Mouse (Mus musculus): ENCODE data around the gene Olfr313. TPM values are rescaled to one million over a fixed set of nuclear protein-coding genes. Genes with fewer than 3 reads are reported as not detected.

The Olfr313 gene
- total and polyA plus RNA-seq, 2 experiments from 2014 or later = not detected

DNA sequence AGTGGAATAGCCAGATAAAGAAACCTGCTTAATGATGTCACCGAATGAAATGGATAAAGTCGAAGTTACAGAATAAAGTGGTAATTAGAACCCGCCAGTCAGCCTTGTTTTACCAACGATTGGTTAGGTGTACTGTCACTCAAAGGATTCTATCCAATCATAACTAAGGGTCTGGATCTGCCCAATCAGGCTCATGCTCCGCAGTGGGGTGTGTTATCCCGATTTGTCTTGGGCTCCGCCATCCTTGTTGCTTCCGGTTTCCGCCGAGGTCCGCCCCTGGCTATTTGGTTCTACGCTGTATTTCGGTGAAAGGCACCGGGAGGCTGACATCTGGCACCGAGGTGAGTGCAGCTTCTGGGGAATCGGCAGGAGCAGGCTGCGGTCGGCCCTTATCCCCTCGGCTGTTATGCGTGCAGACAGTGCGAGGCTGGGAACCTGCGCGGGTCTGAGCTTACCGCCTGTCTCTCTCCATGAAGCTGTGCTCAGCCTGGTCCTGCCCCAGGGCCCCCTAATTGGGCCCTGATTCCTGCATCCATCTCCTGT, 32.2 kb downstream of the Olfr313 start, which contains the start of gene Gm12258:
Gene Gm12258 (plus strand): TSS at position 240 of the 543 bp plus-strand sequence.
- peak; percentile 97 for DNase-seq (ENCODE audit: low spot score)
- Histone ChIP-seq H3K4me1 (ENCODE audit: insufficient read depth, low read length) (no peaks in the 10 kb centered on the region), H3K9ac (replicated peaks; ENCODE audit: low read length) (peak within 1 kb of the TSS; percentile 82), H3K36me3 (ENCODE audit: insufficient read depth, low read length) (peaks cover 17% of the 10 kb centered on the region), H3K27ac (peak within 1 kb of the TSS; percentile 91), H3K27me3 (ENCODE audit: insufficient read depth, low read length) (no peaks in the 10 kb centered on the region), H3K9me3 (ENCODE audit: low read length) (no peaks in the 10 kb centered on the region), H3K4me2 (ENCODE audit: low read depth, low read length) (peak within 1 kb of the TSS; percentile 91), H3K4me3 (ENCODE audit: low read length) (peak within 1 kb of the TSS; percentile 87)
- no peak for TF ChIP-seq CTCF (IDR thresholded peaks at IDR 0.05; ENCODE audit: low read depth)
- under 1% methylated on average over 24 of the region's 24 CpGs for WGBS
- peak; percentile 100 for ATAC-seq

DNA sequence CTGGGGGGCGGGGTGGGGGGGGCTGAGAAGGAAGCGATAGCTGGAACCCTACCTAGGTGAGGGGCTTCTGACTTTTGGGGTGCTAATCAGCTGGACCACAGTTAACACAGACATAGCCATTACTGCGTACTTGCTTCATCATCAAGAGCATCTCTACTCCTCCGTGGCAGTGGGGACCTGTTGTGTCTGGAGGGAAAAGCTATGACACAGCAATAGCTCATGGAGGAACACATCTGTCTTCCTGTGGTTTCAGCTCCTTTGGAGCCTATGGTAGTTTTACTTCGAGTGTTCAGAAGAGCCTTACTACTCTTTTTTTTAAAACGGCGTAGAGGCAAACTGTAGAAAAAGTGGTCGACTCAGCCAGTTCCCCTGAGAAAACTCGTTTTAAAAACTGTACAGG, 32.8 kb downstream of the Olfr313 start:
- H3K4me1 ChIP-seq (ENCODE audit: insufficient read depth, low read length) = no peaks in the 10 kb centered on the region
- no peak; the same call in 1 of the 2 replicates for ATAC-seq
- peak overlapping the region; percentile 87 for H3K4me3 ChIP-seq (ENCODE audit: low read length)
- no peaks in the 10 kb centered on the region for H3K9me3 ChIP-seq (ENCODE audit: low read length)
- H3K27me3 ChIP-seq (ENCODE audit: insufficient read depth, low read length) = no peaks in the 10 kb centered on the region
- TF ChIP-seq CTCF (IDR thresholded peaks at IDR 0.05; ENCODE audit: low read depth) = no peak
- peak; percentile 7 for DNase-seq (ENCODE audit: low spot score)
- H3K4me2 ChIP-seq (ENCODE audit: low read depth, low read length) = peak overlapping the region; percentile 91
- 45% methylated on average over 9 of the region's 9 CpGs for WGBS
- peak overlapping the region; percentile 91 for H3K27ac ChIP-seq
- H3K36me3 ChIP-seq (ENCODE audit: insufficient read depth, low read length) = peaks cover 23% of the 10 kb centered on the region
- peak overlapping the region; percentile 82 for H3K9ac ChIP-seq (replicated peaks; ENCODE audit: low read length)

DNA sequence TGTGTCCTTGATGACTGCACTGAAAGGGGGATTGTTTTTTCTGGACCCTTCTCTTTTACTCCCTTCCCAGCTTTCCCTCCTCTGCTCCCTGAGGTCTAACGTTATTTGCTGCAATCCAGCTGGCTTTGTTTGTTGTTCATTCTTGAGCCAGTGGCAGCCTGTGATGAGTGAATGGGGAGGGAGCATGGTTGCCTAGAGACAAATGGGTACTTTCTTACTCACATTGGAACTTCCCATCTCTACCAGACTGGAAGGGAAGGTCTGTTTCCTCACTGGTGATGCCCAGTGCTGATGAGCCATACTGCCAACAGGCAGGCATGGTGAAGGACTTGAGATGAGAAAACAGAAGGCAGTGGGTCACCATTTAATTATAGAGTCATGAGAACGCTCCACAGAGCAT, 34.9 kb downstream of the Olfr313 start:
- H3K27me3 ChIP-seq (ENCODE audit: insufficient read depth, low read length) = no peaks in the 10 kb centered on the region
- WGBS = 64% methylated on average over 2 of the region's 2 CpGs
- H3K4me3 ChIP-seq (ENCODE audit: low read length) = no peak overlapping the region
- H3K9ac ChIP-seq (replicated peaks; ENCODE audit: low read length) = no peak overlapping the region
- no peak for DNase-seq (ENCODE audit: low spot score)
- no peak for TF ChIP-seq CTCF (IDR thresholded peaks at IDR 0.05; ENCODE audit: low read depth)
- H3K4me2 ChIP-seq (ENCODE audit: low read depth, low read length) = no peak overlapping the region
- H3K4me1 ChIP-seq (ENCODE audit: insufficient read depth, low read length) = no peaks in the 10 kb centered on the region
- H3K36me3 ChIP-seq (ENCODE audit: insufficient read depth, low read length) = peaks cover 32% of the 10 kb centered on the region
- no peak for ATAC-seq
- no peaks in the 10 kb centered on the region for H3K9me3 ChIP-seq (ENCODE audit: low read length)
- no peak overlapping the region for H3K27ac ChIP-seq

DNA sequence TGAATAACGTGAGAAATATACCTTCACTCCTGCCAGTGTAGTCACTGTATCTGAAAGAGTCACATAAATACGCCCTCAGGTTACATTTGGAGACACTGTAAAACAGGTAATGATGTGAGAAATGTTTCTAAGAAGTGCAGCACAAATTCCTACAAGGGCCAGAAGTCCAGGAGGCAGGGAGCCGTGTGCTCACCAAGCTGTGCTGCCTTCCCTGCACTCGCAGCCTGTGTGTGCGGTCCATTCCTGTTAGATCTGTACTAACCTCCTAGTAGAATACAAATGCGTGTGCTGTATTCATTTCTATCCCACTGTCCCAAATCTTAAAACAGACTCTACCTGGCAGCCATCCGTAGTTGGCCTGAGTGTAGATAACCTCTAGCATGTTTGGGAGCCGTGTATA, 45.9 kb downstream of the Olfr313 start:
- no peak for ATAC-seq
- Histone ChIP-seq H3K27ac (no peak overlapping the region), H3K9me3 (ENCODE audit: low read length) (peaks cover 12% of the 10 kb centered on the region), H3K4me3 (ENCODE audit: low read length) (no peak overlapping the region), H3K9ac (replicated peaks; ENCODE audit: low read length) (no peak overlapping the region), H3K4me2 (ENCODE audit: low read depth, low read length) (no peak overlapping the region), H3K27me3 (ENCODE audit: insufficient read depth, low read length) (no peaks in the 10 kb centered on the region), H3K36me3 (ENCODE audit: insufficient read depth, low read length) (peaks cover 46% of the 10 kb centered on the region), H3K4me1 (ENCODE audit: insufficient read depth, low read length) (no peaks in the 10 kb centered on the region)
- no peak for TF ChIP-seq CTCF (IDR thresholded peaks at IDR 0.05; ENCODE audit: low read depth)
- whole genome bisulfite sequencing = 97% methylated on average over 8 of the region's 8 CpGs
- no peak for DNase-seq (ENCODE audit: low spot score)

DNA sequence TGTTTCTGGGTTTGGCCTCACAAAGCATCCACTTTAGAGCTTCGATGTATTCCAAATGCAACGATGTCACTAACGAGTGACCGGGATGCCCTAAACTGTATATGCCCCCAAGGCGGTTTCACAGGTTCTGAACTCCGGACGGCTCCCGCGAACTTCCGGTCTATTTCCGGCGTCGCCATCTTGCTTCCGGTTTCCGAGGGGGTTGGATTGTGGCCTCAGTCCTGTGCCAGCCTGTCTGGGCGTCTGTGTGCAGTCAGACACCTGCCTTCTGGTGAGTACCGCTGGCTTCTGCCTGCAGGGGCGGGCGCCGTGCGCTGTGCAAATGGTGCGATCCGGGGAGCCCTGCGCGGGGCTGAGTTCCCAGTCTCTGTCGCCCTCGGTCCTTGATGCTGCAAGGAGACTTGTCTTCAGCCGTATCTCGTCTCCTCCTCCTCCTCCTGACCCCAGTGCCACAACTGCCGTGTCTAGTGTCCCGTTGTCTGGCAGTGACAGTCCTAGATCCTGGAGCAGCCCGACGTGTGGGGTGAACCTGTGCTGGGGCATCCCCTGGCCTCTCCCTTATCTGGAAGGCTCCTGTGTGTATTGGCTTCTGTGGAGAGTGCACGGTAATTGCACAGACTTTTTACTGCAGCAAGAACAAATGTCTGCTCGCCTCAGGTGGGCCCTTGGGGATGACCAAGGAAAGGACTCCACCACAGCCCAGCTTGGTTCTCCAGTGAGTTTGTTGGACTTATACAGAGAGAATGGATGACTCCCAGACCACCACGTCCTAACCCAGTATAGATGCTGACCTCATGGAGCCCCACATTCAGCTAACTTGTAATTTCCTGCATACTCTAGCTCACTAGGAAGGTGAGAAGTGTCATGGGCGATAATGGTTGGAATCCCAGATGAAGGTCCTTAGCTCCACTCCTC, 52.5 kb downstream of the Olfr313 start, which contains the start of gene 2810021J22Rik:
Gene 2810021J22Rik (plus strand): TSS at position 178 of the 915 bp plus-strand sequence.
- ATAC-seq (peak; percentile 91), DNase-seq (ENCODE audit: low spot score) (peak; percentile 89)
- Histone ChIP-seq H3K27me3 (ENCODE audit: insufficient read depth, low read length) (no peaks in the 10 kb centered on the region), H3K9ac (replicated peaks; ENCODE audit: low read length) (peak within 1 kb of the TSS; percentile 88), H3K4me2 (ENCODE audit: low read depth, low read length) (peak within 1 kb of the TSS; percentile 88), H3K36me3 (ENCODE audit: insufficient read depth, low read length) (peaks cover 14% of the 10 kb centered on the region), H3K4me3 (ENCODE audit: low read length) (peak within 1 kb of the TSS; percentile 77), H3K27ac (peak within 1 kb of the TSS; percentile 84), H3K4me1 (ENCODE audit: insufficient read depth, low read length) (peaks cover 8% of the 10 kb centered on the region), H3K9me3 (ENCODE audit: low read length) (no peaks in the 10 kb centered on the region)
- peak; percentile 44 for TF ChIP-seq CTCF (IDR thresholded peaks at IDR 0.05; ENCODE audit: low read depth)
- WGBS = 7% methylated on average over 37 of the region's 37 CpGs

DNA sequence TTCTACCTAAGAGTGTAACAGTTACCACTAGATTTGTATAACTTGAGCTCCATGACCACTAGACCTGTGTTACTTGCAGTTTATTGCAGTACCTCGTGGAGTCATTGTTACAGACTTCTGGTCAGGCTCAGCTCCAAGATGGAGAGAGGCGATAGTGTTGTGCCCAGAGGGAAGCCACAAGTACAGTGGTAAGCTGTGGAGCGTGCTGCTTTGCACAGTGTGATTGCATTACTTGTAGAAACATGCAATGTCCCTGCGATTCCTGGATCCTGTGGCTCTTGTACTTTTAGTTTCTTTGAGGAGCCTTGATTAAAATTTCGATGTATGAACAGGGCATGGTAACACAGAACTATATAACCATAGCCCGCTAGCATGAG, 53.1 kb downstream of the Olfr313 start:
- Histone ChIP-seq H3K27ac (peak overlapping the region; percentile 84; the same call in 1 of the 2 replicates), H3K9me3 (ENCODE audit: low read length) (no peaks in the 10 kb centered on the region), H3K4me1 (ENCODE audit: insufficient read depth, low read length) (peaks cover 8% of the 10 kb centered on the region), H3K4me2 (ENCODE audit: low read depth, low read length) (peak overlapping the region; percentile 88), H3K36me3 (ENCODE audit: insufficient read depth, low read length) (peaks cover 14% of the 10 kb centered on the region), H3K4me3 (ENCODE audit: low read length) (peak overlapping the region; percentile 77), H3K27me3 (ENCODE audit: insufficient read depth, low read length) (no peaks in the 10 kb centered on the region), H3K9ac (replicated peaks; ENCODE audit: low read length) (peak overlapping the region; percentile 88; the same call in 1 of the 2 replicates)
- ATAC-seq (no peak), DNase-seq (ENCODE audit: low spot score) (no peak)
- 78% methylated on average over 6 of the region's 6 CpGs for WGBS
- TF ChIP-seq CTCF (IDR thresholded peaks at IDR 0.05; ENCODE audit: low read depth) = no peak

Other genes starting within 250 kb of the Olfr313 start
- not detected in 2 replicates for gene Olfr224, start 244.4 kb upstream of the Olfr313 start, total RNA-seq (2014; rRNA removed)
- gene Olfr224, start 244.4 kb upstream of the Olfr313 start, polyA plus RNA-seq (2015; fragmentation: Nextera tagmentation; extraction: Ambion mirVana) = 0.08 TPM in 1 of 2 replicates, not detected in the other
- gene Olfr325, start 237.3 kb upstream of the Olfr313 start, total RNA-seq (2014; rRNA removed) = not detected in 2 replicates
- gene Olfr325, start 237.3 kb upstream of the Olfr313 start, polyA plus RNA-seq (2015; fragmentation: Nextera tagmentation; extraction: Ambion mirVana) = not detected in 2 replicates
- 0.26 and 0.54 TPM in 2 replicates for gene Olfr324, start 219.9 kb upstream of the Olfr313 start, total RNA-seq (2014; rRNA removed)
- gene Olfr324, start 219.9 kb upstream of the Olfr313 start, polyA plus RNA-seq (2015; fragmentation: Nextera tagmentation; extraction: Ambion mirVana) = 0.05 and 0.13 TPM in 2 replicates
- not detected in 2 replicates for gene 2210407C18Rik, start 198.9 kb upstream of the Olfr313 start, total RNA-seq (2014; rRNA removed)
- gene 2210407C18Rik, start 198.9 kb upstream of the Olfr313 start, polyA plus RNA-seq (2015; fragmentation: Nextera tagmentation; extraction: Ambion mirVana) = not detected in 2 replicates
- not detected in 2 replicates for gene Olfr323, start 184.5 kb upstream of the Olfr313 start, total RNA-seq (2014; rRNA removed)
- not detected in 2 replicates for gene Olfr323, start 184.5 kb upstream of the Olfr313 start, polyA plus RNA-seq (2015; fragmentation: Nextera tagmentation; extraction: Ambion mirVana)
- gene Trim58, start 174.5 kb upstream of the Olfr313 start, total RNA-seq (2014; rRNA removed) = 0.10 TPM in 1 of 2 replicates, not detected in the other
- gene Trim58, start 174.5 kb upstream of the Olfr313 start, polyA plus RNA-seq (2015; fragmentation: Nextera tagmentation; extraction: Ambion mirVana) = 0.10 and 0.31 TPM in 2 replicates
- gene Olfr322, start 156.2 kb upstream of the Olfr313 start, total RNA-seq (2014; rRNA removed) = 0.07 and 0.16 TPM in 2 replicates
- gene Olfr322, start 156.2 kb upstream of the Olfr313 start, polyA plus RNA-seq (2015; fragmentation: Nextera tagmentation; extraction: Ambion mirVana) = not detected in 2 replicates
- not detected in 2 replicates for gene Olfr320, start 133.9 kb upstream of the Olfr313 start, total RNA-seq (2014; rRNA removed)
- gene Olfr320, start 133.9 kb upstream of the Olfr313 start, polyA plus RNA-seq (2015; fragmentation: Nextera tagmentation; extraction: Ambion mirVana) = not detected in 2 replicates
- gene Olfr319, start 115.8 kb upstream of the Olfr313 start, total RNA-seq (2014; rRNA removed) = not detected in 2 replicates
- gene Olfr319, start 115.8 kb upstream of the Olfr313 start, polyA plus RNA-seq (2015; fragmentation: Nextera tagmentation; extraction: Ambion mirVana) = not detected in 2 replicates
- gene Olfr318, start 91.0 kb upstream of the Olfr313 start, total RNA-seq (2014; rRNA removed) = not detected in 2 replicates
- gene Olfr318, start 91.0 kb upstream of the Olfr313 start, polyA plus RNA-seq (2015; fragmentation: Nextera tagmentation; extraction: Ambion mirVana) = not detected in 2 replicates
- gene Olfr317, start 75.8 kb upstream of the Olfr313 start, total RNA-seq (2014; rRNA removed) = 1.7 and 2.3 TPM in 2 replicates
- 0.08 and 0.18 TPM in 2 replicates for gene Olfr317, start 75.8 kb upstream of the Olfr313 start, polyA plus RNA-seq (2015; fragmentation: Nextera tagmentation; extraction: Ambion mirVana)
- gene Olfr316, start 62.3 kb upstream of the Olfr313 start, total RNA-seq (2014; rRNA removed) = not detected in 2 replicates
- gene Olfr316, start 62.3 kb upstream of the Olfr313 start, polyA plus RNA-seq (2015; fragmentation: Nextera tagmentation; extraction: Ambion mirVana) = not detected in 2 replicates
- not detected in 2 replicates for gene Olfr315, start 41.8 kb upstream of the Olfr313 start, total RNA-seq (2014; rRNA removed)
- gene Olfr315, start 41.8 kb upstream of the Olfr313 start, polyA plus RNA-seq (2015; fragmentation: Nextera tagmentation; extraction: Ambion mirVana) = not detected in 2 replicates
- gene Olfr314, start 32.0 kb upstream of the Olfr313 start, total RNA-seq (2014; rRNA removed) = not detected in 2 replicates
- not detected in 2 replicates for gene Olfr314, start 32.0 kb upstream of the Olfr313 start, polyA plus RNA-seq (2015; fragmentation: Nextera tagmentation; extraction: Ambion mirVana)
- 4.7 and 5.9 TPM in 2 replicates for gene Fam183b, start 13.0 kb upstream of the Olfr313 start, total RNA-seq (2014; rRNA removed)
- gene Fam183b, start 13.0 kb upstream of the Olfr313 start, polyA plus RNA-seq (2015; fragmentation: Nextera tagmentation; extraction: Ambion mirVana) = 11.1 and 15.0 TPM in 2 replicates
- gene Olfr312, start 14.2 kb downstream of the Olfr313 start, total RNA-seq (2014; rRNA removed) = not detected in 2 replicates
- not detected in 2 replicates for gene Olfr312, start 14.2 kb downstream of the Olfr313 start, polyA plus RNA-seq (2015; fragmentation: Nextera tagmentation; extraction: Ambion mirVana)
- not detected in 2 replicates for gene Olfr311, start 24.3 kb downstream of the Olfr313 start, total RNA-seq (2014; rRNA removed)
- gene Olfr311, start 24.3 kb downstream of the Olfr313 start, polyA plus RNA-seq (2015; fragmentation: Nextera tagmentation; extraction: Ambion mirVana) = not detected in 2 replicates
- 13.3 and 16.4 TPM in 2 replicates for gene Gm12258, start 32.2 kb downstream of the Olfr313 start, total RNA-seq (2014; rRNA removed)
- gene Gm12258, start 32.2 kb downstream of the Olfr313 start, polyA plus RNA-seq (2015; fragmentation: Nextera tagmentation; extraction: Ambion mirVana) = 7.9 and 9.9 TPM in 2 replicates
- gene 2810021J22Rik, start 52.2 kb downstream of the Olfr313 start, total RNA-seq (2014; rRNA removed) = 6.9 and 8.7 TPM in 2 replicates
- gene 2810021J22Rik, start 52.2 kb downstream of the Olfr313 start, polyA plus RNA-seq (2015; fragmentation: Nextera tagmentation; extraction: Ambion mirVana) = 5.4 and 7.7 TPM in 2 replicates
- gene Zfp39, start 89.2 kb downstream of the Olfr313 start, total RNA-seq (2014; rRNA removed) = 7.1 and 7.2 TPM in 2 replicates
- 4.2 and 4.7 TPM in 2 replicates for gene Zfp39, start 89.2 kb downstream of the Olfr313 start, polyA plus RNA-seq (2015; fragmentation: Nextera tagmentation; extraction: Ambion mirVana)
- gene Btnl10, start 102.9 kb downstream of the Olfr313 start, total RNA-seq (2014; rRNA removed) = not detected in 2 replicates
- 0.04 TPM in 1 of 2 replicates, not detected in the other for gene Btnl10, start 102.9 kb downstream of the Olfr313 start, polyA plus RNA-seq (2015; fragmentation: Nextera tagmentation; extraction: Ambion mirVana)
- gene Rnf187, start 123.9 kb downstream of the Olfr313 start, total RNA-seq (2014; rRNA removed) = 975 and 1,069 TPM in 2 replicates
- gene Rnf187, start 123.9 kb downstream of the Olfr313 start, polyA plus RNA-seq (2015; fragmentation: Nextera tagmentation; extraction: Ambion mirVana) = 649 and 670 TPM in 2 replicates
- 625 and 1,276 TPM in 2 replicates for gene Hist3h2ba, start 133.9 kb downstream of the Olfr313 start, total RNA-seq (2014; rRNA removed)
- 103 and 109 TPM in 2 replicates for gene Hist3h2ba, start 133.9 kb downstream of the Olfr313 start, polyA plus RNA-seq (2015; fragmentation: Nextera tagmentation; extraction: Ambion mirVana)
- gene Hist3h2a, start 139.7 kb downstream of the Olfr313 start, total RNA-seq (2014; rRNA removed) = 218 and 236 TPM in 2 replicates
- gene Hist3h2a, start 139.7 kb downstream of the Olfr313 start, polyA plus RNA-seq (2015; fragmentation: Nextera tagmentation; extraction: Ambion mirVana) = 49.6 and 53.3 TPM in 2 replicates
- 2.8 and 4.3 TPM in 2 replicates for gene Trim17, start 139.7 kb downstream of the Olfr313 start, total RNA-seq (2014; rRNA removed)
- gene Trim17, start 139.7 kb downstream of the Olfr313 start, polyA plus RNA-seq (2015; fragmentation: Nextera tagmentation; extraction: Ambion mirVana) = 0.55 and 0.74 TPM in 2 replicates
- gene Trim11, start 163.1 kb downstream of the Olfr313 start, total RNA-seq (2014; rRNA removed) = 31.7 and 31.8 TPM in 2 replicates
- 14.1 and 15.9 TPM in 2 replicates for gene Trim11, start 163.1 kb downstream of the Olfr313 start, polyA plus RNA-seq (2015; fragmentation: Nextera tagmentation; extraction: Ambion mirVana)

Measured in hindbrain, postnatal 0 days (tissue).